Mouse (Mus musculus) layer of hippocampus, adult 18-20 months (tissue): ENCODE results near the gene Ssh3. TPM values are rescaled to one million over a fixed set of nuclear protein-coding genes. Genes with fewer than 3 reads are reported as not detected.
A peak's percentile ranks its signal among the peaks of the same experiment; 100 is the strongest.

Source experiments
- DNase-seq, 2 experiments: peaks; one replicate each; pipeline ENCODE4 v3.0.0; 2022; ENCODE audit warnings: low spot score in 2 of 2
- total RNA-seq, 2 experiments: library from RNA; stranded (reverse); gene quantifications; 2 replicates each; pipeline ENCODE4 v1.2.3; 2021

Gene Ssh3
- total RNA-seq, 2 experiments from 2014 or later, result 49.5 to 49.6 TPM

DNA sequence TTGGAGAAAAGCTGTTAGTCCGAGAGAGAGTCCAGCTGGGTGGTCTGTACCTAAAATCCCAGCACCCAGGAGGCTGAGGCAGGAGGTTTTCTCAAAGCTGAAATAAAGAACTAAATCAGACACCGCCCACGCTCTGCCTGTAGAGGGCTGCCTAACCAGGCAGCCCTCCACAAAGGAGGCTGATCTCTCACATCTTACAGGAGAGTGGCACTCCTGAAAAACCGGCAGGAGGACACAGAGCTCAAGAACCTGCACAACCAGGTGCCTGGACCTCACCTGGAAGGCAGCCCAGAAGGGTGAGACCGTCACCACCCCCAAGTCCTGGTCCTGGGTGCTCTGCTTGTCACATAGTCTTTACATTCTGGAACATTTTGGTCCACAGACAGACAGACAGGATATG lies 28.9 kb upstream of the Ssh3 start:
- no peak for DNase-seq

- DNase-seq, result no peak
These were observed 27.6 kb upstream of the Ssh3 start for GRCm38 (mm10) chr19:4296611-4297010.

- no peak for DNase-seq
These were observed 26.4 kb upstream of the Ssh3 start for GRCm38 (mm10) chr19:4295391-4295790.

DNA sequence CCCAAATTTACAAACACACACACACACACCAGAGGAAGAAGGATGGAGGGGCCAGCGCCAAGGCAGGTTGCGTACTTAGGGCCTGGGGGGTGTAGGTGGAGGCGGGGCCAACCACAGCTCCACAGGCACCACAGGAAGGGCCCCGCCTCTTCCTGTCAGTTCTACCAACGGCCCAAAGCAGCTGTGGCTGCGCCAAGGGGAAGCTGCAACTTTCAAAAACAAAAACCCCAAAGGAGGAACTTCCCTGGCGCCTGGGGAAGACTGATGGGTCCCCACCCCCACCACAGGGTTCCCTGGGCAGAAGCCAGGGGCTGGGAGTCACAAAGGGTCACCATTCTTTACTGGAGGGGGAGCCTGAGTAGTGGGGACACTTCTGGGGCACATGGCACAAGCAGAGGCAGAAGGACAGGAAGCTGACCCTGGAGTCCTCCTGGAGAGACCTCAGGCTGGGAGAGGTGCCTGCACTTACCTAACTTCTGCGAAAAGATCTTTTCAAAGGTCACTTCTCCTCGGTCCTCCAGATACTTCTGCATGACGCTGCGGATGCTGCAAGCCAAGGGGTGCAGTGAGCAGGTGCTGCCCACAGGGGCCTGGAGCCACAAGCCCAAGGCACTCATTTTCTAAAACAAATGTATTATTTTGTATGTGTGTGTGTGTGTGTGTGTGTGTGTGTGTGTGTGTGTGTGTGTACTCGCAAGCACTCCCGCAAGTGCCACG lies 25.6 kb upstream of the Ssh3 start:
- DNase-seq, result no peak

- no peak for DNase-seq
These were observed 22.2 kb upstream of the Ssh3 start for GRCm38 (mm10) chr19:4291161-4291560.

DNA sequence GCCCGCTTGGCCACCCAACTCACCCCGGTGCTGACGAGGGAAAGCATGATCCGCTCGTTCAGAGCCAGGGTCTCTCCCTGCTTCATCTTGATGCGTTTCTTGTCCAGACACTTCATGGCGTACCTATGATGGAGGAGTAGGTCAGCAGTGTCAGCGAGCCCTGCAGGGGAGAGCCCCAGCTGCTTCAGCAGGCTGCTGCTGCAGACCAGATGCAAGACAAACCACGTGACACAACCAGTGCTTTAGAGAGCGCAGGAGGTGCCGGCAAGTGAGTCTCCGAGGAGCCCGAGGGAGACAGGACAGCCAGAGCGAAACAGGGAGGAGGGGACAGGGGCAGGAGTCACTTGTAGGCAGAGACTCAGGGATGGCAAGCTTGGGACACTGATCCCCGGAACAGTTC lies 21.8 kb upstream of the Ssh3 start:
- no peak for DNase-seq

DNA sequence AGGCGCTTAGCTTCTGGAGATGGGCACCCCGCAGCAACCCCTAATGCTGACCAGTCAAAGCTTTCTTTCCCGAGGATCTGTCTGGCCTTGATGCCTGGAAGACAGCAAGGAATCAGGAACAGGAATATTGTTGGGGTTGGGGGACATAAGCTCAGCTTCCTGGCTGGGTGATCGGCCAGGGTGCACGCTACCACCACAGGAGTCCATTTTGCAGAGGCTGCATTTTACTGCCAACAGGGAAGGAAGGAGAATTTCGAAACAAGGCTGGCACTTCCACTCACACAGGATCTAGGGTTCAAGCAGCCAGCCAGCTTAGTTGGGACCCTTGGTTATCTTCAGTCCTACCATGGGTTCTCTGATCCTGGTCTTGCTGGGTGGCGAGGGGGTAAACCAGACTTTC lies 14.7 kb upstream of the Ssh3 start:
- DNase-seq, result no peak

GRCm38 (mm10) chr19:4282898-4283553 lies 14.0 kb upstream of the Ssh3 start, which contains the start of gene Ankrd13d:
Gene Ankrd13d, minus strand, starts transcription at chr19:4283137.
- peak; percentile 91 to 94 for DNase-seq

- DNase-seq, result no peak
These were observed 11.4 kb upstream of the Ssh3 start for GRCm38 (mm10) chr19:4280425-4280824.

DNA sequence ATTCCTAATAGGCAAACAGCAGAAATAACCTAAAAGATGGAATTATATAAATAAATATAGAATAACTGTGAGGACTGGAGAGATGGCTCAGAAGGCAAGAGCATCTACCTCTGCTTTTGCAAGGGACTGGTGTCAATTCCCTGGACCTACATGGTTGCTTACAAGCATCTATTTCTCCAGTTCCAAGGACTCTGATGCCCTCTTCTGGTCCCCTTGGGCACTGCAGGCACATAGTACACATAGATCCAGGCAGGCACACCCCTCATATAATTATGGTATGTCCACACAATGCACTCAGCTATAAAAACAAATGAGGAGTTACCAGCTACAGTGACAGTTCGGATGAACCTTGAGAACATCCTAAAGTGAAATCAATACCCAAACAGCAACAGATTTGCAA lies 10.5 kb upstream of the Ssh3 start:
- DNase-seq, result no peak

DNA sequence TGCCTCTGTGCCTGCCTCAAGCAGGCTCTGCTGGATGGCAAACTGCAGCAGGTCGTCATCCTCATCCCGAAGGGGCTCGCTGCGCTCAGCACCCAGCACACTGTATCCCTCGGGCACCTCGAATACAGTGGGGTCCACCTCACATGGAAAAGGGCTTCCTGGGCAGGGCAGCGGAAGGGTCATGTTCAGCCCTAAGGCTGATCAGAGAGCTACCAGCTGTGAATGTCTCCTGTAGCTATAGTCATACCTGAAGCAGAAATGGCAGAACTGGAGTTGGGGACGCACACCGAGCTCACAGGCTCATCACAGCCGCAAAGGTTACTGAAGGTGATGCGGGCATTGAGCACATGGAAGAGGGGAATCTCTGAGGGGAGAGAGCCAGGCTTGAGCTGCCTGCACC lies 2.0 kb upstream of the Ssh3 start:
- no peak for DNase-seq

- DNase-seq, result no peak
These were observed 1.2 kb upstream of the Ssh3 start for GRCm38 (mm10) chr19:4270187-4270586.

GRCm38 (mm10) chr19:4265956-4266355 lies 3.0 kb downstream of the Ssh3 start:
- DNase-seq, result no peak

DNA sequence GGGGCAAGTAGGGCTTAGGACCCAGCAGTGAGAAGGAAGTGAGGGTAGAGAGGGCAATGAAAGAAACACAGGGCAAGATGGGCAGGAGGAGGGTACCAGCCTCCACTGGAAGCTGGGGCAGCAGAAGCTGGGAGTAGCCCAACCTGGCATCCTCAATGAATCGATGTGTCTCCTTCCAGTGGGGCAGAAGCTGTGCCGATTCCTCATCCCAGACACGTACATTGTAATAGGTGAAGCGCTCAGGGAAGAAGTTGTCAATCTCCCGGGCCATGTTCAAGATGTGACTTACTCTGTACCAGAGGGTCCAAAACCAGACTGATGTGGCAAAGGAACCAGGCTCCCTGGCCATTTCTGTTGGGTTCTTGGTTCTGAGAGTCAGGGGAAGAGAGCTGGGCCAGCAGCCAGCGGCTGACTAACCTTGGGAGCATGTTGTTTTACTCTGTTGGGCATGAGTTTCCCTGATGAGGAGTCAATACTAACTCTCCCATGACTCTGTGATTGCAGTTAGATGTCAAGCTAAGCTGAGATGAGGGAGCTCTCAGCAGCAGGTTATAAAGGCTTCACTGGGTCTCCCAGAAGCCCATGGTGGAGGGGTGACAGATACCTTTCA lies 4.7 kb downstream of the Ssh3 start:
- no peak for DNase-seq

- no peak for DNase-seq
These were observed 5.3 kb downstream of the Ssh3 start for GRCm38 (mm10) chr19:4263702-4264101.

GRCm38 (mm10) chr19:4262756-4263155 lies 6.2 kb downstream of the Ssh3 start:
- no peak for DNase-seq

DNA sequence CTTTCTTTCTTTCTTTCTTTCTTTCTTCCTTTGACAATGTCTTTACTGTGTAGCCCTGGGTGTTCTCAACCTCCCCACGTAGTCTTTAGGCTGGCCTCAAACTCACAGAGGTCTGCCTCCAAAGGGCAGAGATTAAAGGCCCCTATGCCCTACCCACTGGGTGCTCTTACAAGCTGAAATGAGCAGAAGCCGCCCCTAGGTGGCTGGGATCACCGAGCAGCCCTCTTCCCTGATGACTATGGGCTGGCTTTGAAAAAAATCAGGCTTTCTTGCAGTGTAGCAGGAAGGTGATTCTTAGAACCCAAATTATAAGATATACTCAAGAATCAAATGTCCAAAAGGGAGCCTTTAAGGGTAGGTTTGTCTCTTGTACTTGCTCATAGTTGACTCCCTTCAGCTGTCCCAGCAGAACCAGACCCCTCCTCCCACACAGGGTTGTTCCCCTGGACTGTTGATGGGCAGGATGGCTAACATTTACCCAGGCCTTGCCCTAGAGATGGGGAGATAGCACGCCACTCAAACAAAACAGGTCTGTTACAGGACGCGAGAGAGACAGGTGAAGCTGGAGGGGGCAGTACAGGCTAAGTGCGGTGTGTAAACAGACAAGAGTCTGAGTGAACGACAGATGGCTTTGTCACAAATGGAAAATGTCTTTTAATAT lies 7.8 kb downstream of the Ssh3 start:
- DNase-seq, result no peak

- no peak for DNase-seq
These were observed 11.1 kb downstream of the Ssh3 start for GRCm38 (mm10) chr19:4257897-4258252.

- DNase-seq, result peak; percentile 89 to 98
These were observed 11.6 kb downstream of the Ssh3 start for GRCm38 (mm10) chr19:4257216-4257896.

DNA sequence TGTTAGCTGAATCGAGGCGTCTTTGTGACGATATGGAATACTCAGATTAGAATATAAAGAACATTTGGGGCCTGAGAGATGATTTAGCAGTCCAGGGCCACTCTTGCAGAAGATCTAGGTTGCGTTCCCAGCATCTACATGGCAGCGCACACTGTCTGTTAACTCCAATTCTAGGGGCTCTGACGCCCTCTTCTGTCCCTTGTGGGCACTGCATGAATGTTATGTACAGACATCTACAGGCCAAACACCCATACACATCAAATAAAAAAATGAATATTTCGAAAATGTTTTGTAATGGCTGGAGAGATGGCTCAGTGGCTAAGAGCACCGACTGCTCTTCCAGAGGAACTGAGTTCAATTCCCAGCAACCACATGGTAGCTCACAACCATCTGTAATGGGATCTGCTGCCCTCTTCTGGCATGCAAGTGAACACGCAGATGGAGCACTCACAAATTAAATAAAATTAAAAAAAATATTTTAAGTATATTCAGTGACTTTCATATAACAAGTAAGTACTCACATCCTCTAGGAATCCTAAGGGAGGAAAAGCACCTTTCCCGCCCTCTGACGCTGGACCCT lies 13.3 kb downstream of the Ssh3 start:
- DNase-seq, result no peak

GRCm38 (mm10) chr19:4254230-4254629 lies 14.8 kb downstream of the Ssh3 start:
- DNase-seq, result no peak
